Mouse (Mus musculus): ENCODE data around the gene Crygn.
A peak's percentile ranks its signal among the peaks of the same experiment; 100 is the strongest.

Crygn gene

GRCm38 (mm10) chr5:24747533-24747932, 10.3 kb downstream of the Crygn start:
- no peak for DNase-seq (ENCODE audit: low spot score)

- DNase-seq (ENCODE audit: low spot score) = no peak
Observed at GRCm38 (mm10) chr5:24743956-24744355, 13.9 kb downstream of the Crygn start.

GRCm38 (mm10) chr5:24741172-24741885, 16.5 kb downstream of the Crygn start:
- no peak for DNase-seq (ENCODE audit: low spot score)

GRCm38 (mm10) chr5:24739141-24739753, 18.6 kb downstream of the Crygn start:
- no peak for DNase-seq (ENCODE audit: low spot score)

- DNase-seq (ENCODE audit: low spot score) = no peak
Observed at GRCm38 (mm10) chr5:24738517-24738916, 19.3 kb downstream of the Crygn start.

GRCm38 (mm10) chr5:24737595-24737994, 20.2 kb downstream of the Crygn start:
- DNase-seq (ENCODE audit: low spot score) = no peak

- no peak for DNase-seq (ENCODE audit: low spot score)
Observed at GRCm38 (mm10) chr5:24733771-24734426, 23.9 kb downstream of the Crygn start.

- DNase-seq (ENCODE audit: low spot score) = no peak
Observed at GRCm38 (mm10) chr5:24733134-24733533, 24.7 kb downstream of the Crygn start.

GRCm38 (mm10) chr5:24730986-24731385, 26.8 kb downstream of the Crygn start:
- DNase-seq (ENCODE audit: low spot score) = no peak

- no peak for DNase-seq (ENCODE audit: low spot score)
Observed at GRCm38 (mm10) chr5:24730488-24730871, 27.3 kb downstream of the Crygn start, which contains the start of gene Wdr86. TSS of gene Wdr86 (minus strand) at chr5:24730727.

- no peak for DNase-seq (ENCODE audit: low spot score)
Observed at GRCm38 (mm10) chr5:24729797-24730487, 27.9 kb downstream of the Crygn start.

- DNase-seq (ENCODE audit: low spot score) = peak; percentile 17
Observed at GRCm38 (mm10) chr5:24726901-24727836, 30.6 kb downstream of the Crygn start.

GRCm38 (mm10) chr5:24725897-24726296, 31.9 kb downstream of the Crygn start:
- no peak for DNase-seq (ENCODE audit: low spot score)

GRCm38 (mm10) chr5:24724805-24725204, 33.0 kb downstream of the Crygn start:
- DNase-seq (ENCODE audit: low spot score) = no peak

- no peak for DNase-seq (ENCODE audit: low spot score)
Observed at GRCm38 (mm10) chr5:24724270-24724634, 33.6 kb downstream of the Crygn start.

- DNase-seq (ENCODE audit: low spot score) = no peak
Observed at GRCm38 (mm10) chr5:24723527-24724269, 34.1 kb downstream of the Crygn start.

GRCm38 (mm10) chr5:24719852-24720251, 38.0 kb downstream of the Crygn start:
- no peak for DNase-seq (ENCODE audit: low spot score)

GRCm38 (mm10) chr5:24718076-24718475, 39.7 kb downstream of the Crygn start:
- DNase-seq (ENCODE audit: low spot score) = no peak

GRCm38 (mm10) chr5:24713987-24714386, 43.8 kb downstream of the Crygn start:
- DNase-seq (ENCODE audit: low spot score) = no peak

- DNase-seq (ENCODE audit: low spot score) = no peak
Observed at GRCm38 (mm10) chr5:24713199-24713598, 44.6 kb downstream of the Crygn start.

GRCm38 (mm10) chr5:24711615-24712014, 46.2 kb downstream of the Crygn start:
- DNase-seq (ENCODE audit: low spot score) = no peak
